Mouse (Mus musculus) left cerebral cortex, postnatal 36 days (tissue): ENCODE measurements at regions not wholly inside any gene's neighbourhood (a gene's known extent, or its start where the extent isn't known, plus 50 kb on each side); places are given as distances from the start of the nearest gene placed in this dataset.
A peak's percentile ranks its signal among the peaks of the same experiment; 100 is the strongest.

Experiments used
- DNase-seq, 2 experiments: peaks; one replicate each; pipeline ENCODE4 v3.0.0; 2021 to 2022; ENCODE audit warnings: low spot score in 2 of 2, mixed read lengths in 1 of 2
- intact Hi-C: fragments of 180-260 bp; cut with DNase I; formaldehyde crosslinking; loops from one replicate; pipeline ENCODE4 v1.15.1; 2025

GRCm38 (mm10) chr2:68799993-68800740, 61.1 kb upstream of the Cers6 start:
- intact Hi-C loops = no loop called here
- peak in 1 of 2 experiments; percentile 11 for DNase-seq

- DNase-seq = no peak
- intact Hi-C loops = no loop called here
Observed at GRCm38 (mm10) chr2:68804117-68804516, 57.1 kb upstream of the Cers6 start.

- intact Hi-C loops = no loop called here
- DNase-seq = peak; percentile 18 to 22
Observed at GRCm38 (mm10) chr2:68805866-68806265, 55.4 kb upstream of the Cers6 start.

- intact Hi-C loops = no loop called here
Observed at GRCm38 (mm10) chr2:68806311-68806895, 54.8 kb upstream of the Cers6 start.

More at GRCm38 (mm10) chr2:68806311-68806895, 54.8 kb upstream of the Cers6 start:
- DNase-seq = no peak
